Mouse (Mus musculus) bone marrow, adult 2 months (tissue): ENCODE results near the gene Pkn3. TPM values are rescaled to one million over a fixed set of nuclear protein-coding genes. Genes with fewer than 3 reads are reported as not detected.

Experiments
- H3K27ac ChIP-seq: fragments of 200-500 bp; 2 replicates; pipeline ENCODE4 v1.5.1; 2012; ENCODE audit warnings: low read depth, mild to moderate bottlenecking, control low read depth, inconsistent platforms, low read length; ENCODE audit not compliant: control insufficient read depth, poor library complexity, insufficient read depth
- H3K4me1 ChIP-seq: fragments of 200-500 bp; 2 replicates; pipeline ENCODE4 v1.6.1; 2011; ENCODE audit warnings: low read length; ENCODE audit not compliant: control insufficient read depth, insufficient read depth
- H3K4me3 ChIP-seq: fragments of 200-500 bp; replicated peaks from 2 replicates; pipeline ENCODE3; 2011; ENCODE audit warnings: mild to moderate bottlenecking, low read depth, low read length, control low read depth; ENCODE audit not compliant: control insufficient read depth
- CTCF ChIP-seq: fragments of 200-500 bp; IDR thresholded peaks from 2 replicates; pipeline ENCODE4 v1.5.1; 2011; ENCODE audit warnings: low read length, control low read depth; ENCODE audit not compliant: control insufficient read depth, insufficient read depth
- POLR2A ChIP-seq: fragments of 200-500 bp; IDR thresholded peaks from 2 replicates; pipeline ENCODE4 v1.6.1; 2011; ENCODE audit warnings: low read depth, mild to moderate bottlenecking, control low read depth, low read length, borderline replicate concordance; ENCODE audit not compliant: control insufficient read depth
- WGBS: fragments of 180-500 bp; shearing (Covaris S2); methylation state at CpG from one replicate; pipeline ENCODE4 v1.1.7; 2018; 5-methylcytosine and 5-hydroxymethylcytosine counted together
- polyA plus RNA-seq: library from polyadenylated mRNA; stranded (reverse); fragments of >200 nt; gene quantifications from 2 replicates; pipeline ENCODE4 v1.2.4, GENCODE M21; 2011; ENCODE audit warnings: low replicate concordance; ENCODE audit not compliant: missing spikeins, insufficient read depth, insufficient read length

Pkn3 gene
- polyA plus RNA-seq, 1 experiment: 8.1 TPM

- Histone ChIP-seq H3K27ac (peak overlapping the region; percentile 99), H3K4me1 (peaks cover 3% of the 10 kb centered on the region; the same call in 1 of the 2 replicates), H3K4me3 (peak overlapping the region; percentile 85)
- under 1% methylated on average over 58 of the region's 69 CpGs for WGBS
- TF ChIP-seq CTCF (no peak), POLR2A (peak; percentile 30; the same call in 1 of the 2 replicates)
These were observed 10.2 kb upstream of the Pkn3 start for GRCm38 (mm10) chr2:30067031-30067888.

DNA sequence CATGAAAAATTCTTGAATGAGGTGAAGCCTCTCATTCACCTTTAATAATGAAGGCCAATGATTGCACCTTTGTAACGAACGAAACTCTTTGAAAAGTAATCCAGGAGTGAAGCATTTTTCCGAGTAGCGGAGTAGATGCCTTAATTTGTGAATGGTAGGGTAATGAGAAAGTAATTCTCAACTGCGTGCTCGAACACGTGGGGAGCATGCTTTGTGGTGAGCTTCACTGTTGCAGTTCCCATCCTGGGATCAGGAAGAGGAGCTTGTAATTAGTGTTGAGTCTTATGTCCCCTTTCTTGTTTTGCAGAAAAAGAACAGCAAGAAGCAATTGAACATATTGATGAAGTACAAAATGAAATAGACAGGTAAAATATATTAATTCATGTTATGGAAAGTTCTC lies 9.5 kb upstream of the Pkn3 start:
- 11% methylated on average over 7 of the region's 7 CpGs for WGBS
- Histone ChIP-seq H3K27ac (no peak overlapping the region), H3K4me1 (peaks cover 2% of the 10 kb centered on the region; the same call in 1 of the 2 replicates), H3K4me3 (peak overlapping the region; percentile 50)
- TF ChIP-seq POLR2A (no peak), CTCF (no peak)

DNA sequence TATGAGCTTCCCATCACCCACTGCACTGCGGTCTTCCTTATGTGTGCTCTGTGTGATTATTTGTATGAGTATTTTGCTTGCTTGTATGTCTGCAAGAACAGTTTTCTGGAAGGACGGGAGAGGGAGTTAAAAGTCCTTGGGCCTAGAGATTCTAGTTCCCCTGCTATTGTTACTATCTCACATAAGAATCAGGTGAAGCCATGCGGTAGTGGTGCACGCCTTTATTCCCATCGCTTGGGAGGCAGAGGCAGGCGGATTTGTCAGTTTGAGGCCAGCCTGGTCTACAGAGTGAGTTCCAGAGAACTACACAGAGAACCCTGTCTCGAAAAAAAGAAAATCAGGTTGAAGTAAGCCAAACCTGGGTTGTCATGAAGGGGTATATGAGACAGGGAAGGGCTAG lies 4.6 kb upstream of the Pkn3 start:
- Histone ChIP-seq H3K4me3 (no peak overlapping the region), H3K27ac (no peak overlapping the region), H3K4me1 (no peaks in the 10 kb centered on the region; the same call in 1 of the 2 replicates)
- TF ChIP-seq CTCF (no peak), POLR2A (no peak)
- 80% methylated on average over 7 of the region's 7 CpGs for WGBS

DNA sequence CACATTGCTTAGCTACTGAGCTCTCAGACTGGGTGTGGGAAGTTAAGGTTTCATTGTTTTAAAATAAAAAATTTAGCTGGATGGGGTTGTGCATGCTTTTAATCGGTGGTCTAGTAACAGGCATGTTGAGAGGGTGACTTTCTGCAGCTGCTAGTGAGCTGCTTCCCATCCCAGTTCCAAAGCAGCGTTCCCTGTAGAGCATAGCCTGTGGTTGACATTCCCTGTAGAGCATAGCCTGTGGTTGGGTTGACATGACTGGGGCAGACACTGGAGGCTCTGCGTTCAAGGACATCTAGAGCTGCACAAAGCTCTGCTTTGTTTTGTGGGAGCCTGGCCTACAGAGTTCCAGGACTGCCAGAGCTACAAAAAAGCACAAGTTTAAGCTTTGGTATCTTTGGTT lies 4.2 kb upstream of the Pkn3 start:
- Histone ChIP-seq H3K27ac (no peak overlapping the region), H3K4me3 (no peak overlapping the region), H3K4me1 (no peaks in the 10 kb centered on the region)
- 87% methylated on average over 3 of the region's 3 CpGs for WGBS
- TF ChIP-seq POLR2A (no peak), CTCF (no peak)

DNA sequence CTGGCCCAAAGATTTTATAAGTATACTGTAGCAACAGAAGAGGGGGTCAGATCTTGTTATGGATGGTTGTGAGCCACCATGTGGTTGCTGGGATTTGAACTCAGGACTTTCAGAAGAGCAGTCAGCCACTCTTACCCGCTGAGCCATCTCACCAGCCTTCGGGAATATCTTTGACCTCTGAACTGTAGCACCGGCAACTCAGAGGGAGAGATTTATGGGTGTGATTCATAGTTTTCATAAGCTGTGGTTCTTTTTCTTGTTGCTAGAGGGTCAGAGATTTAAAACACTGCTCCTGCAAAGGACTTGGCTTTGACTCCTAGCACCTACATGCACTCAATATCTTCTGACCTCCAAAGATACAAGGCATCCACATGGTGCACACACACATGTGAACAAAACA lies 1.9 kb upstream of the Pkn3 start:
- Histone ChIP-seq H3K27ac (no peak overlapping the region), H3K4me3 (no peak overlapping the region), H3K4me1 (no peaks in the 10 kb centered on the region)
- TF ChIP-seq CTCF (no peak), POLR2A (no peak)
- 81% methylated on average over 3 of the region's 3 CpGs for WGBS

GRCm38 (mm10) chr2:30076439-30076838 lies 1.0 kb upstream of the Pkn3 start:
- H3K4me1 ChIP-seq: no peaks in the 10 kb centered on the region
- no peak overlapping the region for H3K4me3 ChIP-seq
- no peak overlapping the region for H3K27ac ChIP-seq
- 90% methylated on average over 9 of the region's 9 CpGs for WGBS
- TF ChIP-seq CTCF (no peak), POLR2A (no peak)

GRCm38 (mm10) chr2:30076959-30077358 lies 525 bp upstream of the Pkn3 start:
- Histone ChIP-seq H3K27ac (no peak overlapping the region; the same call in 1 of the 2 replicates), H3K4me3 (no peak overlapping the region), H3K4me1 (no peaks in the 10 kb centered on the region)
- TF ChIP-seq CTCF (no peak), POLR2A (no peak)
- WGBS: 53% methylated on average over 6 of the region's 6 CpGs

DNA sequence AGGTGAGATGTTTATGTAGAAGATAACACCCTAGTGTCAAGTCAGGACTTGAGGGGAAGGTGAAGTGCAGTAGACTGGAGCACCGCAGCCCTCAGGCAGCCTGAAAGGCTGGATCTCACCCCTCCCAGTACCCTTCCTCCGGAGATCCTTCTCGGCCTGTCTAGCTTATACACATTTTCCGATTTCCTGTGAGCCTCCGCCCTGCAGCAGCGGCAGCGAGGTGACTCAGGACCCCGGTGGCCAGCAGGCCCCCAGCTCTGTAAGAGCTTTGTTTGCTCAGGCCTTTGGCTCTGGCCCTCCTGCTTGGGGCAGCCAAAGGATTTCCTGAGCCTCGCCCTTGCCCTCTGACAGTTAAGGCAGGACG lies 847 bp downstream of the Pkn3 start:
- Histone ChIP-seq H3K4me3 (no peak overlapping the region), H3K4me1 (no peaks in the 10 kb centered on the region), H3K27ac (no peak overlapping the region)
- no peak for TF ChIP-seq CTCF
- TF ChIP-seq POLR2A: no peak
- 9% methylated on average over 10 of the region's 10 CpGs for WGBS
